8 mouse cellular contexts compared by ENCODE assay signal in the genomic region with DNA sequence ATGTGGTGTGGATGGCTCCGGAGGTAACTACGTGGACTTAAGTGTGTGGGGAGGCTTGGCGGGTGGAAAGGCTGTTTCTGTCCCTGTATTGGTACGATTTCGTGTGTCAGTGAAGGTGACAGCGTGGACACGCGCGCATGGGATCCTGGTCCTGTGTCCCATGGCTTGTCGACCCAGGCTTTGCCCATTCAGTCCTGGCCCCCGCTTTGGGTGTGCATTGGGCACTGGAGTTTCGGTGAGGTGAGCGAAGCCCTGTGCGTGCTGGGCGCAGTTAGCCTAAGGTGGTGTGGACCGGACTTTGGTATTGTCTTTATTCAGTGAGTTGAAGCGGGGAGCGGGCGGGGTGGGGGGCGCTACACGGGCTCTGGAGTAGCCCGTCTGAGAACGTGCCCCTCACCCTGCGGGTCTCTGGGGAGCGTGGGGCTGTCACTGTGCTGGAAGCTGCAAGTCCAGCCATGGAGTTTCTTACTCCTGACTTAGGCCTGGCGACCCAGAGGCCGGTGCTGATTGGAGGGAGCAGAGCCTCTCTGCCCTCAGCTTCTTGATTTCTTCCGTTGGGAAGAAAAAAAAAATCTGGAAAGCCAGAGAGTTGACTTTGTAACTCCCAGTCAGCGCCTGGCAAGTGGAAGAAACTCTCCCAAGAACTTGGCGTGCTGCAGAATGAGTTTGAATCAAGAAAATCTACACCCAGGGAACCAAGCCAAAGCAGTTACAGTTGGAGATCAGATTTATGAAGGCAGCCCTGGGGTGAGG. TPM values are rescaled to one million over a fixed set of nuclear protein-coding genes. Genes with fewer than 3 reads are reported as not detected.
A peak's percentile ranks its signal among the peaks of the same experiment; 100 is the strongest.
DNase-seq lines count a peak whose midpoint lies in the region; ATAC-seq and TF ChIP-seq lines count a peak whose summit lies in the region.

No protein-coding gene starts in this region.

- no peaks in the 10 kb centered on the region for H3K36me3 ChIP-seq in forebrain, postnatal 0 days (ENCODE audit: insufficient read depth)
- no peaks in the 10 kb centered on the region for H3K36me3 ChIP-seq in hindbrain, embryonic 15.5 days
- H3K36me3 ChIP-seq in liver, embryonic 13.5 days = no peaks in the 10 kb centered on the region

- 10% methylated on average over 30 of the region's 30 CpGs for WGBS in forebrain, postnatal 0 days
- WGBS in hindbrain, embryonic 15.5 days = 3% methylated on average over 30 of the region's 30 CpGs
- 25% methylated on average over 30 of the region's 30 CpGs for WGBS in liver, embryonic 13.5 days (ENCODE audit: insufficient replicate concordance)
- WGBS in olfactory bulb, adult 2 months = 11% methylated on average over 30 of the region's 30 CpGs

- TF ChIP-seq POLR2A in olfactory bulb, adult 2 months (IDR thresholded peaks at IDR 0.05; ENCODE audit: insufficient read depth, low read depth, low read length) = no peak

- H3K9ac ChIP-seq in forebrain, postnatal 0 days = peak overlapping the region; percentile 91
- peak overlapping the region; percentile 93 for H3K9ac ChIP-seq in hindbrain, embryonic 15.5 days
- peak overlapping the region; percentile 64 for H3K9ac ChIP-seq in liver, embryonic 13.5 days

- H3K9me3 ChIP-seq in forebrain, postnatal 0 days (ENCODE audit: low read length) = no peaks in the 10 kb centered on the region
- H3K9me3 ChIP-seq in hindbrain, embryonic 15.5 days = no peaks in the 10 kb centered on the region
- H3K9me3 ChIP-seq in liver, embryonic 13.5 days (replicated peaks) = no peaks in the 10 kb centered on the region

- peak overlapping the region; percentile 94 for H3K4me3 ChIP-seq in forebrain, postnatal 0 days (ENCODE audit: low read depth, low read length)
- H3K4me3 ChIP-seq in hindbrain, embryonic 15.5 days = peak overlapping the region; percentile 88
- H3K4me3 ChIP-seq in liver, embryonic 13.5 days (replicated peaks) = peak overlapping the region; percentile 52
- H3K4me3 ChIP-seq in olfactory bulb, adult 2 months (ENCODE audit: insufficient read depth, low read depth, low read length) = peak overlapping the region; percentile 96

- H3K4me1 ChIP-seq in forebrain, postnatal 0 days (ENCODE audit: insufficient read depth) = peaks cover 8% of the 10 kb centered on the region
- H3K4me1 ChIP-seq in hindbrain, embryonic 15.5 days (replicated peaks) = peaks cover 55% of the 10 kb centered on the region
- H3K4me1 ChIP-seq in liver, embryonic 13.5 days (replicated peaks) = peaks cover 13% of the 10 kb centered on the region; the same call in 1 of the 2 replicates
- H3K4me1 ChIP-seq in olfactory bulb, adult 2 months (ENCODE audit: control insufficient read depth, insufficient read depth, low read length) = peaks cover 12% of the 10 kb centered on the region

- no peak for ATAC-seq in forebrain, postnatal 0 days
- no peak for ATAC-seq in hindbrain, embryonic 15.5 days (ENCODE audit: low FRiP score, low read depth)
- ATAC-seq in liver, embryonic 13.5 days (ENCODE audit: low read depth) = no peak
- ATAC-seq in megakaryocyte-erythroid progenitor cell, adult 5-6 weeks (replicated peaks; ENCODE audit: low FRiP score, low TSS enrichment, poor library complexity, severe bottlenecking) = no peak

- no peak for TF ChIP-seq CTCF in forebrain, postnatal 0 days (IDR thresholded peaks at IDR 0.05; ENCODE audit: low read depth)
- TF ChIP-seq CTCF in olfactory bulb, adult 2 months (IDR thresholded peaks at IDR 0.05; ENCODE audit: insufficient read depth, low read depth, low read length) = no peak

- peak; percentile 26 for DNase-seq in urinary bladder, postnatal 25 days (ENCODE audit: low spot score)
- no peak for DNase-seq in urinary bladder, adult 2 months (ENCODE audit: low spot score)
- DNase-seq in forebrain, postnatal 0 days = peak; percentile 41
- no peak for DNase-seq in liver, embryonic 13.5 days
- no peak for DNase-seq in spleen, postnatal 14 days (ENCODE audit: low spot score in 2 of 2)

- peak overlapping the region; percentile 84 for H3K4me2 ChIP-seq in forebrain, postnatal 0 days (ENCODE audit: low read depth)
- peak overlapping the region; percentile 83 for H3K4me2 ChIP-seq in hindbrain, embryonic 15.5 days
- H3K4me2 ChIP-seq in liver, embryonic 13.5 days = peak overlapping the region; percentile 62

- no peak overlapping the region for H3K27ac ChIP-seq in forebrain, postnatal 0 days (ENCODE audit: low read depth, low read length)
- peak overlapping the region; percentile 84 for H3K27ac ChIP-seq in hindbrain, embryonic 15.5 days (replicated peaks)
- H3K27ac ChIP-seq in liver, embryonic 13.5 days = no peak overlapping the region; the same call in 1 of the 2 replicates
- no peak overlapping the region for H3K27ac ChIP-seq in olfactory bulb, adult 2 months (ENCODE audit: insufficient read depth, low read depth, low read length)

- H3K27me3 ChIP-seq in forebrain, postnatal 0 days (ENCODE audit: insufficient read depth, low read length) = no peaks in the 10 kb centered on the region
- H3K27me3 ChIP-seq in hindbrain, embryonic 15.5 days = no peaks in the 10 kb centered on the region
- peaks cover 36% of the 10 kb centered on the region for H3K27me3 ChIP-seq in liver, embryonic 13.5 days

RNA-seq across cellular contexts. Expression of a gene that starts 1.4 kb away (rescaled TPM):
- 18.4 and 26.7 TPM in 2 replicates for polyA plus RNA-seq in urinary bladder, adult 2 months (2012; rRNA removed)
- 44.2 and 48.2 TPM in 2 replicates for total RNA-seq in forebrain, postnatal 0 days (2014; rRNA removed)
- polyA plus RNA-seq in forebrain, postnatal 0 days (2015; fragmentation: Nextera tagmentation; extraction: Ambion mirVana) = 45.6 and 49.3 TPM in 2 replicates
- polyA plus RNA-seq in hindbrain, embryonic 15.5 days (2015; fragmentation: Nextera tagmentation; extraction: Ambion mirVana) = 67.5 and 73.2 TPM in 2 replicates
- polyA plus RNA-seq in liver, embryonic 13.5 days (2015; fragmentation: Nextera tagmentation; extraction: Ambion mirVana) = 1.3 and 1.5 TPM in 2 replicates
- 69.1 TPM in 1 of 2 replicates, not detected in the other for polyA plus RNA-seq in olfactory bulb, adult 2 months (2012; ENCODE audit: insufficient read depth, insufficient read length, low replicate concordance, missing spikeins)
- 2.3 and 2.8 TPM in 2 replicates for total RNA-seq in megakaryocyte-erythroid progenitor cell, adult 5-6 weeks (2014; fragmentation: Nextera tagmentation)
- total RNA-seq in megakaryocyte-erythroid progenitor cell, adult 5-6 weeks (2017) = 0.33 and 2.4 TPM in 2 replicates

Comparison
In these comparisons a context has a peak if more than half of its experiments do, and no peak if none do; other contexts are left out.
1. DNase-seq: peak in urinary bladder, postnatal 25 days (single experiment) and forebrain, postnatal 0 days (single experiment); none in urinary bladder, adult 2 months (single experiment), liver, embryonic 13.5 days (single experiment) and spleen, postnatal 14 days (0 of 2).
2. Peak in every context shown above with its lines, with median percentiles within 50 percentile points of each other: H3K4me2 ChIP-seq, H3K4me3 ChIP-seq and H3K9ac ChIP-seq.